Mouse (Mus musculus) frontal cortex, postnatal 25 days (tissue): ENCODE measurements around the gene Traf3.

Experiments
- DNase-seq, 2 experiments: peaks; one replicate each; pipeline ENCODE4 v3.0.0; 2022; ENCODE audit warnings: low spot score in 2 of 2

Traf3 gene

DNA sequence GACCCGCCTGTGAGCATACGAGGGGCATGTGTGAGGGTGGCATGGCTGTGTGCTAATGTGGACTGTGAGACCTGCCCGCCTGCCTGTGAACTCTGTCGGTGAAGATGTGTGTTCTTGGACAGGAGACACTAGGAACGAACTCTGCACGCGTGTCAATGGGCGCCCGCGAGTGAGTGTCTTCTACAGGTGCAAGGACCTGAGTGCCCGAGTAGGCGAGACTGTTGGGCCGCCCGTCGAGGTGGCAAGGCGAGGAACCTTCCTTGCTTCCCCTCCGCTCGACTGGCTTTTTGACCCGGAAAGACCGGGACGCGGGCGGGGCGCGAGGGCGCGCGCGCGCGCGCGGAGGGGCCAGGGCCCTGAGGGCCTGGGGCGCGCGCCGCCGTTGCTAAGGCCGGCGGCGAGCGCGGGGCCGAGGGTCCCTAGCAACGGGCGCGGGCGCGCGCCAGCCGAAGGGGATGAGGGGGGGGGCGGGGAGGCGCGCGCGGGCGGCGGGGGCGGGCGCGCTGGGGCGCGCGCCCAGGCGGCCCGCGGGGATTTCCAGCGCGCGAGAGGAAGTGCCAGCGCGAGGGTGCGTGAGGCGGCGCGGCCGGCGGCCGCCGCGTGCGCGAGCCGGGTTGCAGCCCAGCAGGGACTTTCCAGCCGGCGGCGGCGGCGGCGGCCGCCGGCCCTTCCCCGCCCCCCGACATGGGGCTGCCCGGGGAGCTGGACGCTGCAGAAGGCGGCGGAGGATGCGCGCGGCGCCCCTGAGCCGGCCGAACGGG lies at the start of gene Traf3:
Traf3 (plus strand) TSS at position 540 of the 761 bp plus-strand sequence.
- DNase-seq: no peak

DNA sequence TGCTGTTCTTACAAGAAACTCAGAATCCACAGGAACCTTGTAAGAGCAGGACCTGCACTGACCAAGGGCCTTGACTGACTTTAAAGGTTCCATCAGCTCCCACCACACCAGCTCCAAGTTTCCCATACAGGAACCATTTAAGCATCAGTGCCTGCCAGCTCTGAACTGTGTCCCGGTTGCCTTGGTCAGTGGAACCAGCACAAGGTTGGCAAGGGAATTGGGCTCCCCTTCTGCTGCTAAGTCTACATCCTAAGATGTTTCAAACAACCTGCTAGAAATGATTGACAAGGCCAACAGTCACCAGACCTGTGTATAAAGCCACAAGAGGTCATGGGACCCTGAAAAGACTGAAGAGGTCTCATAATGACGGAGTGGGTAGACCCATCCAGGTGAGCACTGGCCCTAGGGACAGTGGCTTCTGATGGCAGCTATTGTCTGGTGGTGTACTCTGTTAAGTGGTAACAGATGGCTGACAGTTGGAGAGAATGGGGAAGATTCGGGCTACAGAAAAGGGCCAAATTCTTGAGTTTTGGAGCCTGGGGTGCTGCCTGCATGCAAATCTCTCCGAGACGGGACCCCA lies 46.6 kb upstream of the Traf3 start:
- DNase-seq: no peak

DNA sequence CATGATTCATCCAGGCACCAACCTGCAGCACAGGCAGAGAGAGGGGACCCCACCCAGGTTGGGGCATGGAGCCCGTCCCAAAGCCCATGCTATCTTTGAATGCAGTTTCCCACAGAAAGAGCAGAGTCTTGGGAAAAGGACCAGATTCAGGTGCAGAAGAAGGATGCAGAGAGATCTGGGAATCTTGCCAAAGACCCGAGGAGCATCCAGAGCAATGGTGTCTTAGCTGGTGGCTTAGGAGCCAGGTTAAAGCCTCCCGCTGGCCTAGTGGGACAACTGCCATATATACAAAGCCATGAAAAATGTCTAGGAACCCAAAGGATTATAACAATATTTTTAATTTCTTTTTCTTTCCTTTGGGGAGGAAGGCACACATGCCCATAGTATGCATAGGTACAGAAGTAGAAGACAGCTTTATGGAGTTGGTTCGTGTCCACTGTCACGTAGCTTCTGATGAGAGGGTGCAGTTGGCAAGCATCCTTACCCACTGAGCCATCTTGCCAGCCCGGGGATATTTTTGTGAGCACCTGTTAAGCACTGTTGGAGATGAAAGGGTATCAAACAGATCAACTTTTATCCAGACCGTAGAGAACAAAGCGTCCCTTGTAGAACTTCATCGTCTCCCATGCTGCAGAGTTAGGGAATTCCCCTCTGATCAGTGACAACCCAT lies 45.1 kb upstream of the Traf3 start:
- no peak for DNase-seq

DNA sequence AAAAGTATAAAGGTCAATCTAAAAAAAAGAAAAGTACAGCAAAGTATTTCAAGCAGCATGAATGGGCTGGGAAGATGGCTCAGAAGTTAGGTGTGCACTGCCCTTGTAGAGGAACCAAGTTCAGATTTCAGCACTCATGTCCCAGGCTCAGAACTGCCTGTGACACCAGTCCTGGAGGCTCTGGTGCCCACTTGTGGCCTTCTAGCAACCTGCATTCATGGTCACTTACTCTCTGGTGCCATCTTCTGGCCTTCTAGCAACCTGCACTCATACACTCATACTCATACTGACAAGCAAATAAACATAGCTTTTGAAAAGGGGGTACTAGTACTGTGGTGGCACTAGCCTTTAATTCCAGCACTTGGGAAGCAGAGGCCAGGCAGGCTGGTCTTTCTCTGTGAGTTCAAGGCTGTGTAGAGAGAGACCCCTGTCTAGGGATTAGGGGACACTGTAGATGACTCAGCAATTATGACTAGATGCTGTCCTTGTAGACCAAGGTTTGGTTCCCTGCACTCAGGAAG lies 43.8 kb upstream of the Traf3 start:
- DNase-seq: no peak

DNA sequence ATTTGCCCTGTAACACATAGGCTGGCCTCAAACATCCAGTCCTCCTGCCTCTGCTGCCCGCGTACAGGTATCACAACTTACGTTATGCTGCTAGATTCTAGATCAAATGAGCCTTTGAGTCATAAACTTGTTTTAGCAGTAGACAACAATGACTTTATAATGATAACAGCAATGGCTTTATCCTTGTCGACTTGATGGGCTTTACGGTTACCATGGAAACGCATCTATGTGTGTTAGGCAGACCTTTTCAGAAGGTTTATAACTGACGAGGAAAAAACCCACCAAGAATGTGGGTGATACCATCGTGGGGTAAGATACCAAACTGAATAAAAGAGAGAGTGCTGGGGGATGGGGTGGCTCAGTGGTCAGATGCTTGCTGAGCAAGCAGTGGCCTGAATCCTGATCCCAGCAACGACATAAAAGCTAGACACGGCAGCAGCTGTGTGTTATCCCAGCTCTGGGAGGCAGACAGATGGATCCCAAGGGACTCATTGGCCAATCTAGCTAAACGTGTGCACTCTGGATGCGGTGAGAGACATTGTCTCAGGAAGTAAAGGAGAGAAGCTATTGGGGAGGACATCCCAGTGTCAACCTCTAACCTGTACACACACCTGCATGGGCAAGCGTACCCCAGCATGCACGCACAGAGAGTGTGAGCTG lies 41.4 kb upstream of the Traf3 start:
- no peak for DNase-seq

DNA sequence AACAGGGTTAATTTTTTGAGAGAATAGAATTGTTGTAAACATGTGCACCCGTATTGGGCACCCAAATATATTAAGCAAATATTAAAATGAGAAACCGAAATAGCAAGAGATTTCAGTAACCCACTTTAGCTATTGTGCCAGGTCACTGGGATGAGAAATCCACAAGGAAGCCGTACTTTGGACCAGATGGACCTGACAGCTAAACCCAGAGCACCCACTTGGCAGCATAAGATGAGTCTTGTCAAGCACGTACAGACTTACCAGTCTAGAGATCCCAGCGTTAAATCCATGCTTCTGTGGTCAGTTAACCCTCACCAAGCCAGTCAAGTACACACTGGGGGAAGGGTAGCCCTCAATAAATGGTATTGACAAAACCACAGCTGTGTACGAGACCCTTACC lies 40.5 kb upstream of the Traf3 start:
- no peak for DNase-seq

DNA sequence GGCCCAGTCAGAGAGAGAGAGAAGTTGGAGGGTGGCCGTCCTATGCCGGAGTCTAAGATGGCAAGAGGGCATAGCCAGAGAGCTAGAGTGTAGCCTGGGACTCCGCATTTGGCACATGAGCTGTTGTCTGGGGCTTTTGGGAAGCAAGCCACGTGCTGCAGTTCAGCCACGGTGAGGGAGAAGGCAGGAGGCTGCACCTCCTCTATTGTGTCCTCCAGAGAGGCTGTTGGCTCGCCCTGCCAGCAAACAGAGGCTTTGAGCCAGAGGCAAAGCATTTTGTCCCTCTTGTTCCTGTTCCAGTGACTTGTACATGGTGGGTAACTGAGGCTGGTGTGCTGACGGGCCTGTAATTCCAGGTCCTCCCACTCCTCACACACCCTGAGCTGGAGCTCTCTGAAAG lies 32.0 kb upstream of the Traf3 start:
- DNase-seq: no peak

DNA sequence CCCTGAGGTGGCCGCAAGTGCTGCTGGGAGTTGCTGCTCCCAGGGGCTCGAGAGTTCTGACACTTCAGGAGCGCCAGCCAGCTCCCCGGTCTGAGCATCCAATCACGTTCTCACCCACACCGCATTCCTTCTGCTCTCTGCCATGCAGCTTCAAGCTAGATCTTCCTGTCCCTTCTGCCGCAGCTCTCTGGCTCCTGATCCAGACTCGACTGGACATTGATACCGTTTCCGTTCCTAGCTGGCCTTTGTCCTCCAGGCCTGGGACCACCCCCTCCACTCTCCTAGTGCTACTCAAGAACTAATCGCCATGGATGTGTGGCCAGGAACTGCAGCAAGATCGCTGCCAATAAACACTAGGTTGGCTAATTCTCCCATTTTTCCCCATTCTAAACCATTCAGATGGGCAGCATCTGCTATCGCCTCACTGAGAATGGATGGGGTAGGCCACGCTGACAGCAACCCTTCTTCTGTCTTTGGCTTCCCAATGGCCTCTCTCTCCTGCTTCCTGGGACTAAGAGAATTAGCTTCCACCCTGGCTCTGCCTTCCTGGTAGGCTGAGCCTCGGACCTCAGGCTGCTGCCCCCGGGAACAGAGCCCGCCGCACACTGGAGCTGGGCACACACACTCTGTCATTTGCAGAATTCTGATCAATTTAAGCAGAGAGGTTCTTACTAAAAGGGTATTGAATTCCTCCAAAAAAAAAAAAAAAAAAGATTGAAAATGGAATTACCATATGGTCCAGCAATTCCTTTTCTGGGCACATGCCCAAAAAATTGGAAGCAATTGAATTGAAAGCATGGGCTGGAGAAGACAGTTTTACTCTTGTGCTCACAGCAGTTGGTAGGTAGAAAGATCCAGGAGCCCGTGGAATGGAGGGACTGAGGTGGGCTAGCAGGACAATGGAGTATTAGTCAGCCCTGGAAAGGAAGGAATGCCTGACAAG lies 31.1 kb upstream of the Traf3 start:
- DNase-seq: no peak

DNA sequence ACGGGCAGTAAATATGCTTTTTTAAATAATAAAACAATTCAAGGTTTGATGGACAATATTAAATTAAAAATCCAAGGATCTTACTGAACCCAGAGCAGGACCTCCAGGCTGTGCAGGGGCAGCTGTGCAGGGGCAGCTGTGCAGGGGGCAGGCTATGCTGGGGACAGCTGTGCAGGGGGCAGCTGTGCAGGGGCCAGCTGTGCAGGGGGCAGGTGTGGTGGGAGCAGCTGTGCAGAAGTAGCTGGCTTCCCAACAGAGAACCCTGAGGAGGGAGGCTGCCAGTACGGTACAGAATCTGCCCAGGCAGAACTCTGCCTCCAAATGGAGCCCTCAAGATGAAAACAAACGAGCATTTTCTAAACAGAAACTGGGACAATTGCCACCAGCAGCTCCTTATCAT lies 30.2 kb upstream of the Traf3 start:
- DNase-seq: no peak

DNA sequence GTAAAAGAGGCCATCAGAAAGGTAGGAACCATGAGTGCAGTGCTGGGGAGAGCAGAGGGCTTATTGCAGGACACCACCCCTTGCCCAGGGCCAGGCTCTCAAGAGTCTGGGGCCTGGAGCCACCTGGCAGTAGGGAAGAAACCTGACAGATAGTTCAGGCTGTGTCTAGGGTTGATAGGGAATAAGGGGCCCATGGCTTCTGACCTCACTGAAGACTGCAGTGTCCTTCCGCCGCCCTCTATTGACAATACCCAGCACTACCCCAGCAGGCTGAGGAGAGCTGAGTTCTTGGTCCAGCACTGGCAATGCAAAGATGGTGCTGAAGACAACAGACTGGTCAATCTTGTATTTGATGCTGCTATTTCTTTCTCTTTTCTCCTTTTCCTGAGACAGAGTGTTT lies 29.1 kb upstream of the Traf3 start:
- DNase-seq: no peak

DNA sequence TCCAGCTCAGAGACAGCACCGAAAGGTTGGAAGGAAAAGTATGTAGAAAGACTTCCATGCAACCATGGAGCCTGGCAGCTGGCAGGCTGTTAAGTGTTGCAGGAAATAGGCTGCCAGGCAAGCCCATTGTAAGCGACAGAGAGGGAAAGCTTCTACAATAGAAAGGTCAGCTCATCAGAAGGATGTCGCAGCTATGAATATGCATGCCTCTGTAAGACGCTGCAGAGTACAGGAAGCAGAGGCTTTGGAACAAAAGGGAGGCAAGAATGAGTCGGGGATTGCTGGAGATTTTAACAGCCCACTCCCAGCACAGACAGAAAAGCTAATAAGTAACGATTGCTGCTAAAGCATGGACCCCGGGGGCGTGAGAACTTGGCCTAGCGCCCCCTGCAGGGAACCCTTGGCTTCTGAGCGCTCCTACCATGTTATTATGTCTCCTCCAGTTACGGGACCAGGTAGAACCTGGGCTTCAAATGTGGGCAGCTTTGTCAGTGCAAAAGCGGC lies 23.1 kb upstream of the Traf3 start:
- DNase-seq: no peak

DNA sequence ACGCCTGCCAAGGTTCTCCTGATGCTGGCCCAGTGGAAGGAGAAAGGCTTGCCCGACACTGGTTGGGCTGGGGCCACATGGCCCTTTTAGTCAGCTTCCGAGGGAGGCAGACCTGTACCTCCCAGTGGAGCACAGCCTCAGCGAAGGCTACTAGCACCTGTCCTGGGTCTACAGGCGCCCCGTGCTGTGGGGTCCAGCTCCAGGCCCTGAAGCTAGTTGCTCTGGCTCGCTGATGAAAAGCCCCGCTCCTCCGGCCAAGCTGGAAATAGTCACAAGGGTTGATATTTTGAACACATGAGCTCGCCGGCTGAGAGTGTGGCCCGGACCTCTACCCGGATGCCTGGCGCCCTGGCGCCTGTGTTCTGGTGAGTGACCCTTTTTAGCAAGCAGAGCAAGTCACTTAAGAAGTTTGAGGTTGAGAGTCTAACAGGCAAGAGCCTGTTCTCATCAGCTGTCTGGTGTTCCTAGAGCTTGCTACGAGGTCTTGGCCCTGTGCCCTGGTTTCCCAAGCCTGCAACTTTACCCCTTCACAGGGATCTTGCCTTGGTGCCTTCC lies 22.6 kb upstream of the Traf3 start:
- no peak for DNase-seq

DNA sequence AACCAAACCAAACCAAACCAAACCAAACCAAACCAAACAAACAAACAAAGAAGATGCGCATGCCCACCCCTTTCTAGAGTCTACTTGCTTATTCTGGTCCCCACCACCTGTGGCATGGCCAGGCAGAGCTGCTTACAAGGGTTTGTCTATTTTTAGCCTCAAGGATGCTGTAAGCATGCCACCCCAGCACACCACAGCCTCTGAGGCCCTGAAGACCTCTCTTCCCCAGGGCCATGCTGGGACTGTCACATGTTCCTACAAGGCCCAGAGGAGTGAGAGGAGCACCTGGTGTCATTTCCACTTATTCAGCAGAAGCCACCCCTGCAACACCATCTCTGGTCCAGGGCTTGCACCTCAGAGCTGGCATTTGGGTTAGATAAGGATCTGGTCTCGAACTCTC lies 21.6 kb upstream of the Traf3 start:
- DNase-seq: no peak

DNA sequence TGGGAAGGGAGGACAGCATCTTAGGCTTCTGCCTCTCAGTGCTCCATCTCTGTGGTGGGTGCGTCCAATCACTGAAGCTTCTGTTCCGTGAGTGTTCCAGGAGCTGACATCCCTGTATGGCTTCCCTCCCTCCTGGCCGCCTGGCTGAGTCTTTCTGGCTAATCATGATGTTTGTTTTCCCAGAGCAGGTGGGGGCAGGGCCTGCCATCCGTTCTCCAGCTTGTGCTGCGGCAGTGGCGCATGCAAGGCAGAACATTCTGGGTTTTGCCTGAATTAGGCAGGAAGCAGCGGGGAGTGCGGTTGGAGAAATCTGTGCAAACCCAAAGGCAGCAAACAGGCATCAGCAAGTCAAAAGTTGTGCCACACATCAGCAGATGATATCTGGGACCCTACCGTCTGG lies 20.9 kb upstream of the Traf3 start:
- peak in 1 of 2 experiments; percentile 40 for DNase-seq

DNA sequence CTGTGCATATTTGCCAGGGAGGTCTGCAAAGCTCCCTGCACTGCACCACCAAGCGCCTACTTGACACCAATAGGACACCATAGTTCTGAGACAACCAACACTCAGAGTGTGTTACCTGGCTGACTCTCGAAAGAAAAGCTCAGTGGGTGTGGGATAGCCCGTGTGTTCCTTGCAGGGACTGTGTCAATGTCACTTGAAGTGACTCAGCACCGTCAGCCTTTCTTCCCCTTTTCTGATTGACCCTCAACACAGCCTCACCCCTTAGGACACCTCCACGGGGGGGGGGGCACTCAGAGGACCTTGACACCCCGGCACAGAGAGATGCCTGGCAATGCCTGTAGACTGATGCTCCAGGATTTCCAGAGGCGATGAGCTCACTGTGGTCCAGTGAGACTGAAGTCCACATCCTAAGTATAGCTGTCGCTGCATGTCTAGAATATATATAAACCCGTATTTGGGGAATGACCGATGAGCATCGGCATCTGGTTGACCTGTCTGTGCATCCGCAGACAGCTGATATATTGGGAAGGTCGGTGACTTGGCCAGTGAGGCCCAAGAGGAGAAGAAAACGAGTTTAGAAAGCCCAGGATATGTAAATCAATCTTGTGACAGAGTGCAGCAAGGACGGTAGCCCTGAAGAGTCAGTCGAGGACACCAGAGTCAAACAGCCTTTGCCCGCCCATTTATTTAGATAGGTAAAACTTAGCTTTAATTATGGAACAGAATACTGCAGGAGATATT lies 16.5 kb upstream of the Traf3 start:
- no peak for DNase-seq

DNA sequence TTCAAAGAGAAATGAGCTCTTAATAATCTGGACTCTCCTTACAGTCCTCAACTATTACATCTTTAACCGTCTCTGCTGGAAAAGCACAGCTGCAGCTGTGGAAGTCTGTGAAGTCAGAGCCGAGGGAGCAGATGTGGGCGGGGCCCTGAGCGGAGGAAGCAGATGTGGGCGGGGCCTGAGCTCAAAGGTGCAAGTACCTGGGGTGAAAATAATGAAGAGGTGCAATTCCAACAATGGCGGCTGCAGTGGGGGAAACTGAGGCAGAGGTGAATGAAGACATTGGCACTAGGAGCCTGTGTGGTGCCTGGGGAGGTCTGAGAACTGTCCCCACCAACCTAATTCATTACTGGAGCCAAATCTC lies 16.0 kb upstream of the Traf3 start:
- DNase-seq: no peak

DNA sequence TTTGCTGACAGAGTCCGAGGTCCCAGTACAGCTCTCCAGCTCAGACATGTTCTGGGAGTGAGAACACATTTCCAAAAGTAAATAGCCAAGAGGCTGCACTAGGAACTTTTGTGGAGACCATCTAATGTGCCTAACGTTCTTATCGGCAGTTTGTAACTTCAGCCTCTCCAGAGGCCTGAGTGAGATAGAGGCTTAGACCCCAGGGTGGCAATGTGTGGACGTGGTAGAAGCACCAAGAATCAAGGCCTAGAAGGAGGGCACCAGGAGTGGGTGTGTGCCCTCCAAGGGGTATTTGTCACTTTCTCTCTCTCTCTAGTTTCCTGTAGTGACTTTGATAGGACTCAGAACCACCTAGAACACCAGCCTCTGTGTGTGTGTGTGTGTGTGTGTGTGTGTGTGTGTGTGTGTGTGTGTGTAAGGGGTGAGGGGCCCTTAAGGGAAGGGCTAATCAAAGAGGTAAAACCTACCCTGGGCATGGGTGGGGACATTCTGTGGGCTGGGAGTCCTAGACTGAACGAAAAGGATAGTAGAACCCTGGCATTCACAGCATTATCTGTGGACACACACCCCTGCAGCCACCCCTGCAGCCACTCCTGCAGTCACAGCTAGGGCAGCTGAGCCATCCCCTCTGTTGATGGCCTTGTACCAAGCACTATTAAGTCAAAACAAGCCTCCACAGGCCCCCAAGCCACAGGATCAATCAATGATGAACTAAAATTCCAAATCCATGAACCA lies 14.6 kb upstream of the Traf3 start:
- no peak for DNase-seq

DNA sequence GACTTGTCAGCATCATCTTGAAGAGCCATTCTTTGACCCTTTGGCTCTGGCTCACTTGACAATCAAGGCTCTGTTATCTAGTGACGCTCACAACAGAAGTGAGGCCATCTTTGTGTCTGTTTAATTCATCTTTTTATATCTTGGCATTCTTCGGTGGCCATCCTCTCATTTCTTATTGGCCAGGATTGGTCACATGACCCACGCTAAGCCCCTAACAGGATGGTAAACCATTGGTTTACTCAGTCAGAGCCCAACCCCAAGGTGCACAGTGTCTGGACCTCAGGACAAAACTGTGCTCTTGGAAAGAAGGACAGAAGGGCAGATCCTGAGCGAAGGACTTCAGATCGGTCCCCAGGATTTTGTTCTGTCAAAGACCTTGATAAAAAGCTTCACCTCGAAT lies 13.6 kb upstream of the Traf3 start:
- no peak for DNase-seq

DNA sequence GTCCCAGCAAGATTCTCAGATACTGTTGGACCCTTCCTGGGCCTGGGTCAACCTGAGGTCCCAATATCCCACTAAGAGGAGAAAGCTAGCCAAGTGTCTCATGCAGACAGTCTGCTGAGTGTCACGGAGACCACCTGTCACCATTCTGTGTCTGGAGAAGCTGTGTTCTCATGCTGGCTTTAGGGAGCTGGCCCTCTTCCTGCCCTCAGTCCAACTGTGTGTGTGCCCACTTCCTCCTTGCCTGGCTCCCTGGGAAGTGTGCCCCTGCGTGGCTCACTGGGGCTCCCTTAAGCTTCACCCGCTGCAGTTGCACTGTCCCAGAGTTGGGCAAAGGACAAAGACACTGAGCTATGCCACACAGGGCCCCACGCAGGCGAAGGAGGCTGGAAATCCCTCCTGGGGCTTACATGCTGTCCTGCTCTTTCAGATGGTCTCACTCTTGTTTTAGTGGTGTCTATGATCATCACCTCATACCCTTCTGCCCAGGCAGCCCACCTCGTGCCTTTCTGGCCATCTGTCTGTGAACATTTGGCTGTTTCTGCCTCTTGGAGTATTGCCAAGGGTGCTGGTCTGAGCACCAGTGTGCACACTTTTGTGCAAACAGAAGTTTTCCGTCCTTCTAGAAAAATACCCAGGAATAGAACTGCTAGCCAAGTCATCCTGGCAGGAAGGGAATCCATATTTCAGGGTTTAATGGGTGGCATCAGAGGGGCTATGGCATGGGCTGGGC lies 13.0 kb upstream of the Traf3 start:
- no peak for DNase-seq
